Mouse (Mus musculus): Measurements from ENCODE around the gene Ppp2r5e. TPM values are rescaled to one million over a fixed set of nuclear protein-coding genes. Genes with fewer than 3 reads are reported as not detected.
"Not testable (repeated sequence)": the region's sequence is repeated elsewhere in the genome, so short reads cannot be mapped to it uniquely, and the experiment has no call there.

Gene Ppp2r5e
- polyA plus RNA-seq, 1 experiment from 2014 or later: 7.8 TPM

DNA sequence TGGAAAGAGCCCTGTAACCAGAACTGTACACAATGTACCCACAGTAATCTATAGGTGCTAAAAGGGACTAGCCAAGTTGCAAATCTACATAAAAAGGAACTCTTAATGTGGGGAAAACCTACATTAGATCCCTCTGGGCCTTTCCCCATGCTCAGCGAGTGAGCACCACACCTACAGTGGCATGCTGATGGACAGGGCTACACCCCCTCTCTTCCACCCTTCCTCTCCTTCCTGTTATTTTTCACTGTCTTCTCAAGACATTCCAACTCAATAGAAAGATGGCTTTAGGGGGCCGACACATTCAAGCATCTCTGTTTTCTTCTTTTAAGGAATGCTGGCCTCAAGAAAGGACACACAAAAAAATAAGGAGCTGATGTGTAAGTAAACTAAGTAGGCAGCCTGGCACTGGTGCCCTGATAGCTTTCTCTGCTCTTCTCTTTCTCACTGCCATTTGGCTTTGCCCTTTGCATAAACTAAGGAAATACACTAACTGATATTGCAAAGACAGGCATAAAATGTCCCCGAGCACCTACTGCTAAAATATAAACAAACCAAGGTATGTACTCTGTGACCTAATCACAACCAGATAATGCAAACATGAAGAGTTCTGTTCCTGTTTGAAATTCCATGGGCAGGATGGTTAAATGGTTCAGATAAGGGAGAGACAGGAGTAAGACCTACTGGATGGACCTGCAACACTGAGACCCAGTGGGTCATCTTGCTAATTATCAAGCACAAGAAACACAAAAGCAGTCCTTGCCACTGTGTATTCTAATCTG lies 103.3 kb downstream of the Ppp2r5e start:
- Histone ChIP-seq H3K27me3 (ENCODE audit: control insufficient read depth, insufficient read depth, low read length) (no peaks in the 10 kb centered on the region), H3K4me3 (replicated peaks; ENCODE audit: low read length) (no peak overlapping the region), H3K9me3 (replicated peaks; ENCODE audit: control insufficient read depth, low read length) (no peaks in the 10 kb centered on the region), H3K4me1 (ENCODE audit: control insufficient read depth, insufficient read depth, low read length) (0 out of 2 replicates have a peak, but pooled peaks cover 6% of the 10 kb centered on the region), H3K27ac (ENCODE audit: low read length) (no peak overlapping the region), H3K9ac (ENCODE audit: low read length) (no peak overlapping the region), H3K36me3 (ENCODE audit: control insufficient read depth, insufficient read depth, low read length) (no peaks in the 10 kb centered on the region), H3K4me2 (ENCODE audit: low read depth, low read length) (no peak overlapping the region)
- 46% methylated on average over 3 of the region's 3 CpGs for WGBS
- no peak for ATAC-seq (ENCODE audit: insufficient read depth, low FRiP score)

DNA sequence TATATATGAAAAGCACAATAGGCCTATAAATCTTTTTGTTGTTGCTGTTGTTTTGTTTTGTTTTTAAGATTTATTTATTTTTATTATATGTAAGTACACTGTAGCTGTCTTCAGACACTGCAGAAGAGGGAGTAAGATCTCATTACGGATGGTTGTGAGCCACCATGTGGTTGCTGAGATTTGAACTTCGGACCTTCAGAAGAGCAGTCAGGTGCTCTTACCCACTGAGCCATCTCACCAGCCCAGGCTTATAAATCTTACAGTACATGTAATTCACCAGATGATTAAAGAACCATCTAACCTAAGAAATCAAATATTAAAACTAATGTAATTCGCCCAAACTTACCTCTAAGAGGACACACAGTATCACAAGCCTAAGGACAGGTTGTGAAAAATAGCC lies 103.9 kb downstream of the Ppp2r5e start:
- not testable (repeated sequence) for H3K27me3 ChIP-seq (ENCODE audit: control insufficient read depth, insufficient read depth, low read length)

DNA sequence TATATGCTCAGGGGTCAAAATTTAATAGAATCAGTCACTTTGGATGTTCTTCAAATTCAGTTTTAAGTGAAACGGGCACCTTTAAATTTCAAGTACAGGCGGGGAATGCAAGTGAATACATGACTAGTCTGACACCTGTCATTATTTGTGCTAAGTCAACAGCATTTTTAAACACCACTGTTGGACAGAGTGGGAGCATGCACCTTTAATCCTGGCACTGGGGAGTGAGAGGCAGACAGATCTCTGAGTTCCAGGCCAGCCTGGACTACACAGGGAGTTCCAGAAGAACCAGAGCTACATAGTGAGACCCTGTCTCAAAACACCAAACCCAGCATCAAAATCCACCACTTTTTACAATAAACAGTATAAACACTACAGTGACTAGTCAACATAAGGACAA lies 108.5 kb downstream of the Ppp2r5e start:
- no peak for ATAC-seq (ENCODE audit: insufficient read depth, low FRiP score)
- Histone ChIP-seq H3K4me1 (ENCODE audit: control insufficient read depth, insufficient read depth, low read length) (peaks cover 10% of the 10 kb centered on the region; the same call in 1 of the 2 replicates), H3K36me3 (ENCODE audit: control insufficient read depth, insufficient read depth, low read length) (no peaks in the 10 kb centered on the region), H3K27ac (ENCODE audit: low read length) (peak overlapping the region; percentile 1; the same call in 1 of the 2 replicates), H3K9me3 (replicated peaks; ENCODE audit: control insufficient read depth, low read length) (no peaks in the 10 kb centered on the region), H3K4me2 (ENCODE audit: low read depth, low read length) (no peak overlapping the region), H3K4me3 (replicated peaks; ENCODE audit: low read length) (no peak overlapping the region), H3K27me3 (ENCODE audit: control insufficient read depth, insufficient read depth, low read length) (no peaks in the 10 kb centered on the region), H3K9ac (ENCODE audit: low read length) (no peak overlapping the region)
- 64% methylated on average over 2 of the region's 2 CpGs for WGBS

More for the DNA sequence above, 103.9 kb downstream of the Ppp2r5e start:
- H3K4me3 ChIP-seq (replicated peaks; ENCODE audit: low read length); H3K36me3 ChIP-seq (ENCODE audit: control insufficient read depth, insufficient read depth, low read length); H3K4me2 ChIP-seq (ENCODE audit: low read depth, low read length); H3K27ac ChIP-seq (ENCODE audit: low read length); H3K9ac ChIP-seq (ENCODE audit: low read length); H3K9me3 ChIP-seq (replicated peaks; ENCODE audit: control insufficient read depth, low read length); H3K4me1 ChIP-seq (ENCODE audit: control insufficient read depth, insufficient read depth, low read length); ATAC-seq (ENCODE audit: insufficient read depth, low FRiP score): not testable (repeated sequence)
- 88% methylated on average over 3 of the region's 3 CpGs for WGBS

DNA sequence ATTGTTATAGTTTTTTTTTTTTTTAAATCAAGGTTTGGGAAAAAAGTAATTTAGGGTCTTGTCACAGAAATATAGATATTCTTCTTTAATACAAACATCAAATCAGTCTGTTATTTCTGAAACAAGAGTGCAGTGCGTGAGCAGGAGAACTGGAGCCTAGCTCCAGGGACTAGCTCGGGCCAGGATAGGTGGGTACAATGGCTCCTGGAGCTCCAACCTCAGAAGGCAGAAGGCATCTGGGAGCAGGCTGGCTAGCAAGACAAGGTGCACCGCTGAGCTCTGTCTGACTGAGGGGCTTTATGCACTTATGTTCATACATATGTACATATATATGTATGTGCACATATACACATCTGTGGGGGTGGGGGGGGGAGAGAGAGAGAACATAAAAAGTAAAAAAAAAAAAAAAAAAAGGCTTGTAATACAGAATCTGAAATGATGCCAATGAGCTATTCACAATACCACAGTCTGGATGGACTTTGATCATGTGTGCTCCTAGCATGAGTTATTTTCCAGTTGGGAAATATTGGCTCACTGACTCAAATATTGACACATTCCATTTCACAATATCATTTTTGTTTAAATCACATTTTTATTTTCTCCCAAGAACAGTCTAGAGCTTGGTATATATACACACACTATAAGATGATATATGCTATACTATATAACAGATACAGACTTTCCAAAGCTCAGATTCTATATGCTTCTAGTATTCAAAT lies 109.3 kb downstream of the Ppp2r5e start:
- Histone ChIP-seq H3K27me3 (ENCODE audit: control insufficient read depth, insufficient read depth, low read length) (no peaks in the 10 kb centered on the region), H3K27ac (ENCODE audit: low read length) (no peak overlapping the region; the same call in 1 of the 2 replicates), H3K4me1 (ENCODE audit: control insufficient read depth, insufficient read depth, low read length) (peaks cover 10% of the 10 kb centered on the region; the same call in 1 of the 2 replicates), H3K36me3 (ENCODE audit: control insufficient read depth, insufficient read depth, low read length) (no peaks in the 10 kb centered on the region), H3K9me3 (replicated peaks; ENCODE audit: control insufficient read depth, low read length) (no peaks in the 10 kb centered on the region), H3K9ac (ENCODE audit: low read length) (no peak overlapping the region), H3K4me2 (ENCODE audit: low read depth, low read length) (no peak overlapping the region), H3K4me3 (replicated peaks; ENCODE audit: low read length) (no peak overlapping the region)
- peak; percentile 60; the same call in 1 of the 2 replicates for ATAC-seq (ENCODE audit: insufficient read depth, low FRiP score)
- 85% methylated on average over 3 of the region's 3 CpGs for WGBS

DNA sequence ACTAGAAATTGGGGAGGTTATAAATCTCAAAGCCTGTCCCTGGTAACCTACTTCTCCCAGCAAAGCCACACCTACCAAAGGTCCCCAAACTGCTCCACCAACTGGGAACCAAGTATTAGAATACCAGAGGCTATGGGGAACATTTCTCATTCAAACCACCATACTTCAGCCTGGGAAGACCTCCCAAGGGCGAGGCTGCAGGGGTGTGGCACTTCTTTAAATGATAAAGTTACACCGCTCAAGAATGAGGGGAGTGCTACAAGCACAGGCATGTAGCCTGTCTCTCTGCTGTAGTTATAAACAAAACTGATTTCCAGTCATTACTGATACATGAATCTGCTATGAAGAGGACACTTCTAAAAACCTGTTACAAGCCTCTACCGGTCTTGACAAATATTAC lies 113.3 kb downstream of the Ppp2r5e start:
- WGBS: 71% methylated on average over 3 of the region's 3 CpGs
- ATAC-seq (ENCODE audit: insufficient read depth, low FRiP score): no peak

DNA sequence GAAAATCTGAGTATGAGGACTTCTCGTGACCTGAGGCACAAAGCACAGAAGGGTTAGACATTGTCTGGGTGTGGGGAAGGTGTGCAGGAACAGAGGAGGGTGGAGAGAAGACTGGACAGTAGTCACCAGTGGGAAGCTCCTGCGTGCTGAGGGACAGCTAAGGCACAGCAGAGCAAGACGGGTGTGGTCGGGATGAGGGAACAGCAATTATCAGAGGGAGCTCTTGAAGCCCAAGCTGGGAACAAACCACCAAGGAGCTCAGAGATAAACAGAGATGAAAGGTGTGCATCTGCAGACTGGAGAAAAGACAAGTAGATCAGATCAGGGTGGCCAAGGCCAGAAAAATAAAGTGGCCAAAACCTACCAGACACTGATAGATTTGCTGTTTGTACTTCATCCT lies 114.0 kb downstream of the Ppp2r5e start:
- no peak overlapping the region for H3K27ac ChIP-seq (ENCODE audit: low read length)
- no peaks in the 10 kb centered on the region for H3K9me3 ChIP-seq (replicated peaks; ENCODE audit: control insufficient read depth, low read length)
- H3K36me3 ChIP-seq (ENCODE audit: control insufficient read depth, insufficient read depth, low read length): no peaks in the 10 kb centered on the region
- ATAC-seq (ENCODE audit: insufficient read depth, low FRiP score): no peak
- H3K27me3 ChIP-seq (ENCODE audit: control insufficient read depth, insufficient read depth, low read length): no peaks in the 10 kb centered on the region
- 80% methylated on average over 4 of the region's 4 CpGs for WGBS
- H3K4me2 ChIP-seq (ENCODE audit: low read depth, low read length): no peak overlapping the region
- peaks cover 7% of the 10 kb centered on the region; the same call in 1 of the 2 replicates for H3K4me1 ChIP-seq (ENCODE audit: control insufficient read depth, insufficient read depth, low read length)
- H3K9ac ChIP-seq (ENCODE audit: low read length): no peak overlapping the region
- H3K4me3 ChIP-seq (replicated peaks; ENCODE audit: low read length): no peak overlapping the region

More for the DNA sequence above, 113.3 kb downstream of the Ppp2r5e start:
- Histone ChIP-seq H3K27me3 (ENCODE audit: control insufficient read depth, insufficient read depth, low read length) (no peaks in the 10 kb centered on the region), H3K9ac (ENCODE audit: low read length) (no peak overlapping the region), H3K4me1 (ENCODE audit: control insufficient read depth, insufficient read depth, low read length) (peaks cover 10% of the 10 kb centered on the region), H3K36me3 (ENCODE audit: control insufficient read depth, insufficient read depth, low read length) (no peaks in the 10 kb centered on the region), H3K4me2 (ENCODE audit: low read depth, low read length) (no peak overlapping the region), H3K9me3 (replicated peaks; ENCODE audit: control insufficient read depth, low read length) (no peaks in the 10 kb centered on the region), H3K27ac (ENCODE audit: low read length) (no peak overlapping the region), H3K4me3 (replicated peaks; ENCODE audit: low read length) (no peak overlapping the region)

DNA sequence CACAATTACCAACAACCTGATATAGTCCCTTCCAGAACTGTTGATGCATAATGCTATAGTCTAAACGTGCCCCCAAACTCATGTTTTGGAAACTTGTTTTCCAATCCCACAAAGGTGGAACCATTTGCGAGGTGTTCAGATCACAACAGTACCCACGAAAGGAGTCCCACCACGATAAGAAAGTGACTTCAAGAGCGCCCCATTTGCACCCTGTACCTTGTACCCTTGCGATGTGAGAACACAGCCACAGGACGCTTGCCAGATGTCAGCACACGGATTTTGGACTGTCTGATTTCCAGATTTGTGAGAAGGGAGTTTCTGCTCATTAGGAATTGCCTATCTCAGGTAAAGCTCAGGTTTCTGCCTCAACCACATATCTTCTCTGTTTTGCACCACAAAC lies 116.0 kb downstream of the Ppp2r5e start:
- Histone ChIP-seq H3K36me3 (ENCODE audit: control insufficient read depth, insufficient read depth, low read length) (no peaks in the 10 kb centered on the region), H3K27me3 (ENCODE audit: control insufficient read depth, insufficient read depth, low read length) (no peaks in the 10 kb centered on the region), H3K4me1 (ENCODE audit: control insufficient read depth, insufficient read depth, low read length) (peaks cover 4% of the 10 kb centered on the region; the same call in 1 of the 2 replicates), H3K9ac (ENCODE audit: low read length) (no peak overlapping the region), H3K27ac (ENCODE audit: low read length) (no peak overlapping the region), H3K9me3 (replicated peaks; ENCODE audit: control insufficient read depth, low read length) (no peaks in the 10 kb centered on the region), H3K4me2 (ENCODE audit: low read depth, low read length) (no peak overlapping the region), H3K4me3 (replicated peaks; ENCODE audit: low read length) (no peak overlapping the region)
- no peak for ATAC-seq (ENCODE audit: insufficient read depth, low FRiP score)
- WGBS: 88% methylated on average over 8 of the region's 8 CpGs

DNA sequence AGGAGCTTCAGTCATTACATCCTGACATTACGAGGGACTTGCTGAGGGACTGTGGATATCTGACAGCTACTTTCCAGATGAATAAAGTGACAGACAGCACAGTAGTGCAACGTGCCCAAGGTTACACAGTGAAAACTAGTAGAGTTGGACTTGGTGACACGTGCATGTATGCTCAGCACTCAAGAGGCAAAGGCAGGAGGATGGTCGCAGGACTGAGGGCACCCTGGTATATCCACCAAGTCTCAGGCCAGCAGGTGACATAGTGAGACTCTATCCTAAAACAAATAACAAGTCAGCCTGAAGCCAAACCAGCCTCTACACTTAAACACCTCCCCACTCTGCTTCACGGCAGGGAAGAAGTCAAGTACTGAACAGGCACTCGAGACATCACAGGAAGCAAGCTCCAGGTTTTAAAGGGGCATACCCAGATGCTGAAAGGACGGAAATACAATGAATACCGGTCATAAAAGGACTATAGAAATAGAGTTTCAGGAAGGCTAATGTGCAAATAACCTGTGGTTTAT lies 116.6 kb downstream of the Ppp2r5e start:
- no peak for ATAC-seq (ENCODE audit: insufficient read depth, low FRiP score)
- Histone ChIP-seq H3K4me3 (replicated peaks; ENCODE audit: low read length) (no peak overlapping the region), H3K4me1 (ENCODE audit: control insufficient read depth, insufficient read depth, low read length) (peaks cover 4% of the 10 kb centered on the region; the same call in 1 of the 2 replicates), H3K9ac (ENCODE audit: low read length) (no peak overlapping the region), H3K27ac (ENCODE audit: low read length) (no peak overlapping the region), H3K4me2 (ENCODE audit: low read depth, low read length) (no peak overlapping the region), H3K9me3 (replicated peaks; ENCODE audit: control insufficient read depth, low read length) (no peaks in the 10 kb centered on the region), H3K27me3 (ENCODE audit: control insufficient read depth, insufficient read depth, low read length) (no peaks in the 10 kb centered on the region), H3K36me3 (ENCODE audit: control insufficient read depth, insufficient read depth, low read length) (no peaks in the 10 kb centered on the region)
- 85% methylated on average over 8 of the region's 8 CpGs for WGBS

DNA sequence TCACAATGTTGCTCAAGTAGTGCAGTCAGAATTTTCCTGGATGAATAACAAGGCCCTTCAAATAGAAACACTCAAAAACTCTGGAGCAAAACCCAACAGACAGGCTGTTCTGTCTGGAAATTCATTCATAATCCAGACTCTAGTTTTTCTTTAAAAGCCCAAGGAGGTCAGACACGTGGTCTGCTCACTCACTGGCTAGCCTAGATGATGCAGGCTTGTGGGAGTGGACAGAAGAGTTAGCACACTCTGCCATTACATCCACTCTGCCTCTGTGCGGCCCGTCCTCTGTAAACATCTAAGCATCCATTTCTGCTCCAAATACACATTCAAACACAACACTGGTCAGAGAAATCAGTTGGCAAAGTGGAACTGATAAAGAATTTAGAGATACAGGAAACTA lies 117.4 kb downstream of the Ppp2r5e start:
- Histone ChIP-seq H3K4me2 (ENCODE audit: low read depth, low read length) (no peak overlapping the region), H3K36me3 (ENCODE audit: control insufficient read depth, insufficient read depth, low read length) (no peaks in the 10 kb centered on the region), H3K4me3 (replicated peaks; ENCODE audit: low read length) (no peak overlapping the region), H3K27ac (ENCODE audit: low read length) (no peak overlapping the region), H3K9me3 (replicated peaks; ENCODE audit: control insufficient read depth, low read length) (no peaks in the 10 kb centered on the region), H3K4me1 (ENCODE audit: control insufficient read depth, insufficient read depth, low read length) (peaks cover 4% of the 10 kb centered on the region; the same call in 1 of the 2 replicates), H3K9ac (ENCODE audit: low read length) (no peak overlapping the region), H3K27me3 (ENCODE audit: control insufficient read depth, insufficient read depth, low read length) (no peaks in the 10 kb centered on the region)
- WGBS: 82% methylated on average over 3 of the region's 3 CpGs
- ATAC-seq (ENCODE audit: insufficient read depth, low FRiP score): no peak
